Comparison of ENCODE assay signal across 8 mouse cellular contexts in the genomic region with DNA sequence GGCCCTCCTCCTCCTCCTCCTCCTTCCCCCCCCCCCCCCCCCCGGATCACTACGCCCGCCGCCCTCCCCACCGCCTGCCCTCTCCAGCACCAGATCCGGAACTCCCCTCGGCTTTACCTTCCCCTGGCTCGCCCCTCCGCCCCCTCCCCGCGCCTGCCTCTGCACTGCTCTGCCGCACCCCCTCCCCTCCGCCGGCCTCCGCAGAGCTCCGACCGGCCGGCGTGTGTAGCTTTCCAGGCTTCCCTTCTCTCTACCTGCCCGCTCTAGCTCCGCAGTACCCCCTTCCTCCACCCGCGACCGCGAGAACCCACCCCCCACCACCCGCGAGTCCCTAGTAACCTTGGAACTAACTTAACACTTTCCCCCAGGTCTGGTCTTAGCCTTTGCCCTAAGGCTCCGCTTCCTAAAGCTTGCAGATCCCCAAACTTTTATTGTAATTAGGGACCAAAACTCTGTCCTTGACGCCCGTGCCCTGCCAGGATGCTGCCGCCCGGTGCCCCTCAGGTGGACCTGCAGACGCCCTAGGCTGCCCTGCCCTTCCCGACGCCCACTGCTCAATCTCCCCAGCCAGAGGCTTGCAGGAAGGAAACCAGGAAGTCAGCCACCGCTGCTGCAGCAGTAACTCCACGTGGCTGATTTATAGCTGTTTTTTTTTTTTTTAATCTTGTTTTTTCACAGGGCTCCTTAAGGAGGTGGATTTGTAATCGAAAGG. TPM values are rescaled to one million over a fixed set of nuclear protein-coding genes. Genes with fewer than 3 reads are reported as not detected.
DNase-seq lines count a peak whose midpoint lies in the region; ATAC-seq and TF ChIP-seq lines count a peak whose summit lies in the region.

No protein-coding gene starts in this region.

- no peaks in the 10 kb centered on the region for H3K36me3 ChIP-seq in kidney, adult 2 months (ENCODE audit: control insufficient read depth, insufficient read depth, low read length)
- H3K36me3 ChIP-seq in lung, embryonic 14.5 days (ENCODE audit: insufficient read depth), result no peaks in the 10 kb centered on the region

- H3K4me3 ChIP-seq in cortical plate, adult 2 months (ENCODE audit: insufficient read depth, low read length), result peak overlapping the region; percentile 98
- H3K4me3 ChIP-seq in kidney, adult 2 months (ENCODE audit: insufficient read depth, low read depth, low read length), result peak overlapping the region; percentile 99
- H3K4me3 ChIP-seq in lung, embryonic 14.5 days (ENCODE audit: low read depth, low read length), result peak overlapping the region; percentile 85

- peak; percentile 79 for DNase-seq in 416B (ENCODE audit: low read depth)
- DNase-seq in WW6 (ENCODE audit: low read depth, low spot score), result peak; percentile 26
- DNase-seq in heart, adult 8-10 months (ENCODE audit: low spot score), result peak; percentile 44
- peak; percentile 64 for DNase-seq in kidney, adult 2 months
- DNase-seq in lung, embryonic 14.5 days, result peak; percentile 65
- DNase-seq in thymus, postnatal 0 days (ENCODE audit: low spot score), result peak; percentile 63

- H3K4me2 ChIP-seq in lung, embryonic 14.5 days, result peak overlapping the region; percentile 71

- TF ChIP-seq CTCF in cortical plate, adult 2 months (IDR thresholded peaks at IDR 0.05; ENCODE audit: extremely low read depth, insufficient read depth, low read length), result no peak
- no peak for TF ChIP-seq CTCF in kidney, adult 2 months (conservative IDR thresholded peaks at IDR 0.05; ENCODE audit: insufficient read depth, insufficient read length, low read depth, low read length)
- TF ChIP-seq CTCF in lung, embryonic 14.5 days (IDR thresholded peaks at IDR 0.05; ENCODE audit: low read depth), result no peak; the same call in 1 of the 2 replicates

- H3K9ac ChIP-seq in lung, embryonic 14.5 days, result peak overlapping the region; percentile 91

- ATAC-seq in lung, embryonic 14.5 days (ENCODE audit: insufficient read depth), result peak; percentile 71
- peak; percentile 45; the same call in 1 of the 2 replicates for ATAC-seq in neutrophil, adult 5-6 weeks (ENCODE audit: extremely low read depth, insufficient number of reproducible peaks, low FRiP score, poor library complexity, severe bottlenecking)

- no peaks in the 10 kb centered on the region for H3K27me3 ChIP-seq in kidney, adult 2 months (replicated peaks; ENCODE audit: control insufficient read depth, insufficient read depth, low read length)
- H3K27me3 ChIP-seq in lung, embryonic 14.5 days (ENCODE audit: insufficient read depth, low read length), result no peaks in the 10 kb centered on the region

- under 1% methylated on average over 29 of the region's 38 CpGs for WGBS in kidney, adult 2 months
- 2% methylated on average over 23 of the region's 38 CpGs for WGBS in lung, embryonic 14.5 days

- no peaks in the 10 kb centered on the region for H3K9me3 ChIP-seq in lung, embryonic 14.5 days (ENCODE audit: low read depth, low read length)

- H3K27ac ChIP-seq in cortical plate, adult 2 months (ENCODE audit: insufficient read depth, low read length), result peak overlapping the region; percentile 46; the same call in 1 of the 2 replicates
- peak overlapping the region; percentile 48; the same call in 1 of the 2 replicates for H3K27ac ChIP-seq in kidney, adult 2 months (ENCODE audit: insufficient read depth, low read depth, low read length)
- H3K27ac ChIP-seq in lung, embryonic 14.5 days (ENCODE audit: low read depth), result peak overlapping the region; percentile 64; the same call in 1 of the 2 replicates

- TF ChIP-seq POLR2A in cortical plate, adult 2 months (IDR thresholded peaks at IDR 0.05; ENCODE audit: extremely low read depth, insufficient read depth, low read length), result no peak
- no peak for TF ChIP-seq POLR2A in kidney, adult 2 months (IDR thresholded peaks at IDR 0.05; ENCODE audit: low read depth, low read length)

- no peaks in the 10 kb centered on the region; the same call in 1 of the 2 replicates for H3K4me1 ChIP-seq in cortical plate, adult 2 months (ENCODE audit: control insufficient read depth, insufficient read depth, low read length)
- peaks cover 4% of the 10 kb centered on the region; the same call in 1 of the 2 replicates for H3K4me1 ChIP-seq in kidney, adult 2 months (ENCODE audit: control insufficient read depth, insufficient read depth, low read length)
- H3K4me1 ChIP-seq in lung, embryonic 14.5 days (ENCODE audit: insufficient read depth), result 0 out of 2 replicates have a peak, but pooled peaks cover 3% of the 10 kb centered on the region

RNA-seq across cellular contexts. Expression of gene Galnt7, which starts 0.4 kb away (rescaled TPM):
- polyA plus RNA-seq in cortical plate, adult 2 months (2012; rRNA removed), result 5.6 and 6.0 TPM in 2 replicates
- total RNA-seq in heart, adult 8-10 months (2022), result 1 to 10 TPM; 3.9 to 5.2 (median 4.9) TPM
- 2.7 and 3.1 TPM in 2 replicates for polyA plus RNA-seq in kidney, adult 2 months (2012; rRNA removed)
- 14.4 and 15.1 TPM in 2 replicates for polyA plus RNA-seq in lung, embryonic 14.5 days (2014; fragmentation: Nextera tagmentation; extraction: Ambion mirVana)
- 21.2 and 31.0 TPM in 2 replicates for total RNA-seq in neutrophil, adult 5-6 weeks (2017)
- 25.3 and 27.0 TPM in 2 replicates for polyA plus RNA-seq in thymus, postnatal 0 days (2015; fragmentation: Nextera tagmentation; extraction: Ambion mirVana)

Comparison
In these comparisons a context has a peak if more than half of its experiments do, and no peak if none do; other contexts are left out.
1. Peak in every context shown above with its lines: DNase-seq, ATAC-seq, H3K4me3 ChIP-seq and H3K27ac ChIP-seq.
2. DNase-seq: peak in every context shown above with its lines; median percentile 79 in 416B; 65 in lung, embryonic 14.5 days; 64 in kidney, adult 2 months; 63 in thymus, postnatal 0 days; 44 in heart, adult 8-10 months; 26 in WW6.